Mouse (Mus musculus): ENCODE data around the gene Ltbr.

- TF ChIP-seq CTCF (IDR thresholded peaks at IDR 0.05; ENCODE audit: low read depth, low read length) (no peak), POLR2A (IDR thresholded peaks at IDR 0.05; ENCODE audit: extremely low read depth, insufficient read depth, low read length) (no peak)
Observed at GRCm38 (mm10) chr6:125355197-125355741, 41.6 kb upstream of the Ltbr start.
